ENCODE assay signal across 8 mouse cellular contexts in the genomic region with DNA sequence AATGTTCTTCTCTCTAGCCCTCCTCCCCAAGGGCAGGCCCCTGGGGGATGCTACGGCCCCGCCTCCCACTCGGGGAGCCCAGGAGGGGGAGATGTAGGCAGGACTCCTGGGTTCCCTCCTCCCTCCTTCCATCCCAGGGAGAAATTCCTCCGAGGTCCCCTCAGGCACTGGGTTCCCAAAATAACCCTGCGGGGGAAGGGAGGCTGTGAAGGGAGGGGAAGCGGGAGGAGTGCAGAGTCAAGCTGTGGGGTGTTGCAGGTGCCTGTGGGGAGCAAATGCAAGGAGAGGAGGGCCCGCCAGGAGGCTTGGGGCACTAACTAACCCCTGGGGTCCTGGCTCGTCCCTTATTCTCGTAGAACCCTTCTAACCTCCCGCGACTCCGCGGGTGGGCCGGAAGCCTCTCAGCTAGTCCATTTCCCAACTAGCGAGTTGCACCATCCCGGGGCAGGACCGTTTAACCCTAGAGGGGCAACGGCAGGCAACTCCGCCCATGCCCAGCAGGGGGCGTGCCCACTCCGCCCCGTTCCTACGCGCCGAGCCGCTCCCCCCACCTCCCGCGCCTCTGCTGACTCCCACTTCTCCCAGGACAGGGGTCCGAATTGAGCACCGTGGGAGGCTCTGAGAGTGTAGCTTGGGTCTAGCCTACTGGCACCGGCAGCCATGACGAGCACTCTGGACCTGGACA. TPM values are rescaled to one million over a fixed set of nuclear protein-coding genes. Genes with fewer than 3 reads are reported as not detected.
DNase-seq lines count a peak whose midpoint lies in the region; ATAC-seq lines count a peak whose summit lies in the region.

No protein-coding gene starts in this region.

- 0 out of 2 replicates have a peak, but pooled peaks have one; percentile 14 for ATAC-seq in heart, embryonic 11.5 days (replicated peaks; ENCODE audit: insufficient number of reproducible peaks, low FRiP score, low TSS enrichment)
- ATAC-seq in kidney, embryonic 14.5 days (ENCODE audit: low FRiP score, low TSS enrichment) = peak; percentile 53

- WGBS in heart, embryonic 11.5 days (ENCODE audit: insufficient replicate concordance) = under 1% methylated on average over 32 of the region's 32 CpGs
- under 1% methylated on average over 29 of the region's 32 CpGs for WGBS in kidney, embryonic 14.5 days

- H3K9ac ChIP-seq in heart, embryonic 11.5 days (ENCODE audit: low read depth, low read length) = peak overlapping the region; percentile 62; the same call in 1 of the 2 replicates
- H3K9ac ChIP-seq in kidney, embryonic 14.5 days (ENCODE audit: low read depth, low read length) = peak overlapping the region; percentile 44

- peaks cover 59% of the 10 kb centered on the region for H3K27me3 ChIP-seq in erythroblast, embryonic 14.5 days (ENCODE audit: control insufficient read depth)
- H3K27me3 ChIP-seq in heart, embryonic 11.5 days (ENCODE audit: control insufficient read depth, insufficient read depth, low read length) = peaks cover 14% of the 10 kb centered on the region
- H3K27me3 ChIP-seq in kidney, embryonic 14.5 days (ENCODE audit: control insufficient read depth, insufficient read depth, low read length) = peaks cover 6% of the 10 kb centered on the region

- DNase-seq in ES-CJ7 (ENCODE audit: low read depth, low spot score) = peak; percentile 93
- peak; percentile 59 to 69 for DNase-seq in adrenal gland, postnatal 4 days (ENCODE audit: low spot score in 2 of 2)
- peak; percentile 94 for DNase-seq in lung, postnatal 10 days
- peak; percentile 40 for DNase-seq in ovary, adult 18-20 months (ENCODE audit: low spot score)
- DNase-seq in thymus, postnatal 4 days = peak; percentile 95

- H3K36me3 ChIP-seq in erythroblast, embryonic 14.5 days (ENCODE audit: control insufficient read depth) = no peaks in the 10 kb centered on the region; the same call in 1 of the 2 replicates
- H3K36me3 ChIP-seq in heart, embryonic 11.5 days (ENCODE audit: control insufficient read depth, insufficient read depth, low read length) = no peaks in the 10 kb centered on the region
- H3K36me3 ChIP-seq in kidney, embryonic 14.5 days (ENCODE audit: control insufficient read depth, insufficient read depth, low read length) = no peaks in the 10 kb centered on the region

- peaks cover 31% of the 10 kb centered on the region for H3K4me1 ChIP-seq in erythroblast, embryonic 14.5 days (ENCODE audit: control insufficient read depth)
- H3K4me1 ChIP-seq in heart, embryonic 11.5 days (ENCODE audit: control insufficient read depth, insufficient read depth, low read length) = peaks cover 27% of the 10 kb centered on the region
- H3K4me1 ChIP-seq in kidney, embryonic 14.5 days (ENCODE audit: control insufficient read depth, insufficient read depth, low read length) = peaks cover 30% of the 10 kb centered on the region; the same call in 1 of the 2 replicates

- peak overlapping the region; percentile 30; the same call in 1 of the 2 replicates for H3K27ac ChIP-seq in heart, embryonic 11.5 days (ENCODE audit: low read depth, low read length)
- H3K27ac ChIP-seq in kidney, embryonic 14.5 days (ENCODE audit: low read depth, low read length) = peak overlapping the region; percentile 57; the same call in 1 of the 2 replicates

- peaks cover 3% of the 10 kb centered on the region; the same call in 1 of the 2 replicates for H3K9me3 ChIP-seq in erythroblast, embryonic 14.5 days (ENCODE audit: control insufficient read depth, low read length)
- H3K9me3 ChIP-seq in heart, embryonic 11.5 days (replicated peaks; ENCODE audit: control insufficient read depth, low read length) = no peaks in the 10 kb centered on the region
- no peaks in the 10 kb centered on the region for H3K9me3 ChIP-seq in kidney, embryonic 14.5 days (ENCODE audit: control insufficient read depth, low read length)

- peak overlapping the region; percentile 52 for H3K4me3 ChIP-seq in erythroblast, embryonic 14.5 days (replicated peaks)
- H3K4me3 ChIP-seq in heart, embryonic 11.5 days (ENCODE audit: low read depth, low read length) = peak overlapping the region; percentile 65
- H3K4me3 ChIP-seq in kidney, embryonic 14.5 days (ENCODE audit: low read length) = peak overlapping the region; percentile 58

- peak overlapping the region; percentile 97 for H3K4me2 ChIP-seq in heart, embryonic 11.5 days
- peak overlapping the region; percentile 100 for H3K4me2 ChIP-seq in kidney, embryonic 14.5 days (replicated peaks; ENCODE audit: low read depth, low read length)

RNA-seq across cellular contexts. Expression of gene Rasgrp2, which starts 2.1 kb away (rescaled TPM):
- 10 to 100 TPM; 48.5 to 55.9 TPM for total RNA-seq in adrenal gland, postnatal 4 days (2021)
- 0.71 and 0.73 TPM in 2 replicates for polyA plus RNA-seq in erythroblast, embryonic 14.5 days (2012)
- 41.5 and 42.7 TPM in 2 replicates for polyA plus RNA-seq in heart, embryonic 11.5 days (2014; fragmentation: Nextera tagmentation; extraction: Ambion mirVana)
- 77.1 and 78.6 TPM in 2 replicates for polyA plus RNA-seq in kidney, embryonic 14.5 days (2014; fragmentation: Nextera tagmentation; extraction: Ambion mirVana)

RNA-seq across cellular contexts. Expression of gene Pygm, which starts 17.1 kb away (rescaled TPM):
- 100 to 1,000 TPM in 1 of 2 experiments, 10 to 100 TPM in 1; 81.8 to 113 TPM for total RNA-seq in adrenal gland, postnatal 4 days (2021)
- 0.08 and 0.14 TPM in 2 replicates for polyA plus RNA-seq in erythroblast, embryonic 14.5 days (2012)
- 149 and 178 TPM in 2 replicates for polyA plus RNA-seq in heart, embryonic 11.5 days (2014; fragmentation: Nextera tagmentation; extraction: Ambion mirVana)
- polyA plus RNA-seq in kidney, embryonic 14.5 days (2014; fragmentation: Nextera tagmentation; extraction: Ambion mirVana) = 15.7 and 16.4 TPM in 2 replicates

RNA-seq across cellular contexts. Expression of gene Nrxn2, which starts 17.3 kb away (rescaled TPM):
- total RNA-seq in adrenal gland, postnatal 4 days (2021) = 10 to 100 TPM; 17.8 to 18.3 TPM
- polyA plus RNA-seq in erythroblast, embryonic 14.5 days (2012) = 0.03 TPM in 1 of 2 replicates, not detected in the other
- polyA plus RNA-seq in heart, embryonic 11.5 days (2014; fragmentation: Nextera tagmentation; extraction: Ambion mirVana) = 1.5 and 1.6 TPM in 2 replicates
- 5.4 and 8.4 TPM in 2 replicates for polyA plus RNA-seq in kidney, embryonic 14.5 days (2014; fragmentation: Nextera tagmentation; extraction: Ambion mirVana)

RNA-seq across cellular contexts. Expression of gene Sf1, which starts 37.8 kb away (rescaled TPM):
- 100 to 1,000 TPM; 270 to 308 TPM for total RNA-seq in adrenal gland, postnatal 4 days (2021)
- polyA plus RNA-seq in erythroblast, embryonic 14.5 days (2012) = 134 and 140 TPM in 2 replicates
- 106 and 124 TPM in 2 replicates for polyA plus RNA-seq in heart, embryonic 11.5 days (2014; fragmentation: Nextera tagmentation; extraction: Ambion mirVana)
- polyA plus RNA-seq in kidney, embryonic 14.5 days (2014; fragmentation: Nextera tagmentation; extraction: Ambion mirVana) = 127 and 183 TPM in 2 replicates

Comparison
In these comparisons a context has a peak if more than half of its experiments do, and no peak if none do; other contexts are left out.
1. Peak in every context shown above with its lines: DNase-seq, ATAC-seq, H3K4me3 ChIP-seq and H3K27ac ChIP-seq.
2. DNase-seq: peak in every context shown above with its lines; median percentile 95 in thymus, postnatal 4 days; 94 in lung, postnatal 10 days; 93 in ES-CJ7; 64 in adrenal gland, postnatal 4 days; 40 in ovary, adult 18-20 months.
3. RNA of gene Rasgrp2, which starts 2.1 kb away (polyA plus RNA-seq): 77.1 to 78.6 TPM in kidney, embryonic 14.5 days and 41.5 to 42.7 TPM in heart, embryonic 11.5 days; 0.71 to 0.73 TPM in erythroblast, embryonic 14.5 days; every median in the first group is over 10 times any median in the second.
4. RNA of gene Pygm, which starts 17.1 kb away (polyA plus RNA-seq): 149 to 178 TPM in heart, embryonic 11.5 days and 15.7 to 16.4 TPM in kidney, embryonic 14.5 days; 0.08 to 0.14 TPM in erythroblast, embryonic 14.5 days; every median in the first group is over 10 times any median in the second.